Mouse (Mus musculus) liver, embryonic 14.5 days (tissue): Measurements from ENCODE around the gene Ddx41. TPM values are rescaled to one million over a fixed set of nuclear protein-coding genes. Genes with fewer than 3 reads are reported as not detected.
A peak's percentile ranks its signal among the peaks of the same experiment; 100 is the strongest.

Experiments
- ATAC-seq: fragments of 200-750 bp; cut with Nextera tagmentation; 2 replicates; pipeline ENCODE4 v1.8.0; 2017; ENCODE audit warnings: moderate number of reproducible peaks, mild to moderate bottlenecking, moderate library complexity; ENCODE audit not compliant: insufficient read depth
- DNase-seq, 3 experiments: peaks; one replicate each; pipeline ENCODE4 v3.0.0-alpha.2; 2012 to 2013; ENCODE audit warnings: low read depth in 3 of 3, low spot score in 3 of 3
- H3K27ac ChIP-seq: fragments of 300-500 bp; sonication (generic); 2 replicates; pipeline ENCODE4 v1.5.1; 2014; ENCODE audit warnings: moderate library complexity, mild to moderate bottlenecking, control low read depth, inconsistent platforms
- H3K27me3 ChIP-seq: fragments of 300-500 bp; sonication (generic); 2 replicates; pipeline ENCODE4 v1.6.1; 2014; ENCODE audit warnings: mild to moderate bottlenecking, low read length, moderate library complexity; ENCODE audit not compliant: control insufficient read depth, insufficient read depth
- H3K36me3 ChIP-seq: fragments of 300-500 bp; sonication (generic); replicated peaks from 2 replicates; pipeline ENCODE4 v1.6.1; 2014; ENCODE audit warnings: low read depth; ENCODE audit not compliant: control insufficient read depth, insufficient read depth
- H3K4me1 ChIP-seq, 2 experiments: fragments of 200-500 bp in 1 of 2; fragments of 300-500 bp in 1 of 2; sonication (generic) in 1 of 2; replicated peaks; 2 replicates each; pipeline ENCODE4 v1.6.1; 2012 to 2014; ENCODE audit warnings: antibody characterized with exemption in 1 of 2, inconsistent platforms in 1 of 2, low read length in 1 of 2; ENCODE audit not compliant: control insufficient read depth in 2 of 2, insufficient read depth in 2 of 2
- H3K4me2 ChIP-seq: fragments of 300-500 bp; sonication (generic); 2 replicates; pipeline ENCODE4 v1.6.1; 2014; ENCODE audit warnings: low read depth, mild to moderate bottlenecking, control low read depth, moderate library complexity
- H3K4me3 ChIP-seq, 2 experiments: fragments of 200-500 bp in 1 of 2; fragments of 300-500 bp in 1 of 2; sonication (generic) in 1 of 2; 2 replicates each; pipeline ENCODE4 v1.5.1; 2012 to 2014; ENCODE audit warnings: low read depth in 2 of 2, low read length in 2 of 2, mild to moderate bottlenecking in 2 of 2, control low read depth in 1 of 2, inconsistent platforms in 1 of 2, moderate library complexity in 1 of 2; ENCODE audit not compliant: insufficient read depth in 1 of 2
- H3K9ac ChIP-seq: fragments of 300-500 bp; sonication (generic); replicated peaks from 2 replicates; pipeline ENCODE4 v1.6.1; 2014; ENCODE audit warnings: mild to moderate bottlenecking, control low read depth, moderate library complexity
- H3K9me3 ChIP-seq: fragments of 300-500 bp; sonication (generic); 2 replicates; pipeline ENCODE4 v1.6.1; 2016; ENCODE audit warnings: low read length, mixed read lengths; ENCODE audit not compliant: control insufficient read depth
- CTCF ChIP-seq: IDR thresholded peaks from 2 replicates; pipeline ENCODE4 v1.5.1; 2016; ENCODE audit warnings: antibody characterized with exemption, low read depth, control low read depth
- EP300 ChIP-seq: IDR thresholded peaks from 2 replicates; pipeline ENCODE4 v1.6.1; 2016; ENCODE audit warnings: antibody characterized with exemption, low read depth
- WGBS: fragments of 180-500 bp; shearing (Covaris S2); extraction: QIAGEN DNeasy Blood & Tissue Kit; methylation state at CpG from one replicate; pipeline ENCODE4 v1.1.7; 2014; ENCODE audit not compliant: insufficient replicate concordance; 5-methylcytosine and 5-hydroxymethylcytosine counted together
- polyA plus RNA-seq, 2 experiments: library from polyadenylated mRNA; depleted of rRNA in 1 of 2; stranded (reverse) in 1 of 2; unstranded in 1 of 2; fragments of >200 nt; fragmentation: Nextera tagmentation in 1 of 2; extraction: Ambion mirVana in 1 of 2; gene quantifications; 2 replicates each; pipeline versions ENCODE4 v1.2.1 to v1.2.3; 2012 to 2014

Ddx41 gene
- polyA plus RNA-seq, 2 experiments, result 23.6 to 29.4 TPM

DNA sequence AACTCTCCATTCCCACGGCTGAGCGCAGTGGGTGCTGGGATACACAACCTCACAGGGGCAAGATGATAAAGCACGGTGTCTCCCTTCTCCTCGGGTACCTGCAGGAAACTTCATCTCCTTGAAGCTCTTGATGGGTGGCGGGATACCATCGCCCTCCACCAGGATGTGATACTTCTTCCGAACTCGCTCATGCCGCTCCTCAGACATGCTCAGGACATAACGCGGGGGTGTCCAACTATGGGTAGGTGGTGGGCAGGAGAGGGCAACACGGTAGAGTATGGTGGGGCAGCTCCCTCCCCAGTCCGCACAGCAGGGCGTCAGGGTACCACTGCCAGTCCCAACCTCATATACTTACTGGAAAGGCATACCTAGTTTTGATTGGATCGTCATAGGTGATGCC is 1.3 kb downstream of the Ddx41 start:
- Histone ChIP-seq H3K36me3 (peaks cover 12% of the 10 kb centered on the region), H3K4me3 (peak overlapping the region; percentile 74 to 98), H3K4me1 (peaks cover 7 to 8% of the 10 kb centered on the region in 2 experiments; a peak in 1 of 4 replicates), H3K9ac (peak overlapping the region; percentile 76; the same call in 1 of the 2 replicates), H3K9me3 (no peaks in the 10 kb centered on the region), H3K27ac (no peak overlapping the region), H3K4me2 (peak overlapping the region; percentile 96), H3K27me3 (no peaks in the 10 kb centered on the region)
- WGBS, result 86% methylated on average over 15 of the region's 15 CpGs
- ATAC-seq (no peak), DNase-seq (no peak)
- TF ChIP-seq EP300, result no peak
- TF ChIP-seq CTCF, result no peak

GRCm38 (mm10) chr13:55529198-55529915 is 7.1 kb downstream of the Ddx41 start, which contains the start of gene Dok3:
Gene Dok3, minus strand, starts transcription at chr13:55529296.
- Histone ChIP-seq H3K27ac (no peak within 1 kb of the TSS), H3K36me3 (peaks cover 7% of the 10 kb centered on the region), H3K9ac (no peak within 1 kb of the TSS), H3K4me1 (peaks cover 0 to 19% of the 10 kb centered on the region in 2 experiments; a peak in 2 of 4 replicates), H3K4me2 (no peak within 1 kb of the TSS; the same call in 1 of the 2 replicates), H3K4me3 (0 out of 4 replicates have a peak within 1 kb of the TSS, but pooled peaks of 1 of the 2 experiments have one; percentile 19), H3K9me3 (no peaks in the 10 kb centered on the region), H3K27me3 (no peaks in the 10 kb centered on the region)
- TF ChIP-seq CTCF, result no peak
- TF ChIP-seq EP300, result no peak
- no peak for ATAC-seq
- no peak for DNase-seq
- 40% methylated on average over 8 of the region's 8 CpGs for WGBS

DNA sequence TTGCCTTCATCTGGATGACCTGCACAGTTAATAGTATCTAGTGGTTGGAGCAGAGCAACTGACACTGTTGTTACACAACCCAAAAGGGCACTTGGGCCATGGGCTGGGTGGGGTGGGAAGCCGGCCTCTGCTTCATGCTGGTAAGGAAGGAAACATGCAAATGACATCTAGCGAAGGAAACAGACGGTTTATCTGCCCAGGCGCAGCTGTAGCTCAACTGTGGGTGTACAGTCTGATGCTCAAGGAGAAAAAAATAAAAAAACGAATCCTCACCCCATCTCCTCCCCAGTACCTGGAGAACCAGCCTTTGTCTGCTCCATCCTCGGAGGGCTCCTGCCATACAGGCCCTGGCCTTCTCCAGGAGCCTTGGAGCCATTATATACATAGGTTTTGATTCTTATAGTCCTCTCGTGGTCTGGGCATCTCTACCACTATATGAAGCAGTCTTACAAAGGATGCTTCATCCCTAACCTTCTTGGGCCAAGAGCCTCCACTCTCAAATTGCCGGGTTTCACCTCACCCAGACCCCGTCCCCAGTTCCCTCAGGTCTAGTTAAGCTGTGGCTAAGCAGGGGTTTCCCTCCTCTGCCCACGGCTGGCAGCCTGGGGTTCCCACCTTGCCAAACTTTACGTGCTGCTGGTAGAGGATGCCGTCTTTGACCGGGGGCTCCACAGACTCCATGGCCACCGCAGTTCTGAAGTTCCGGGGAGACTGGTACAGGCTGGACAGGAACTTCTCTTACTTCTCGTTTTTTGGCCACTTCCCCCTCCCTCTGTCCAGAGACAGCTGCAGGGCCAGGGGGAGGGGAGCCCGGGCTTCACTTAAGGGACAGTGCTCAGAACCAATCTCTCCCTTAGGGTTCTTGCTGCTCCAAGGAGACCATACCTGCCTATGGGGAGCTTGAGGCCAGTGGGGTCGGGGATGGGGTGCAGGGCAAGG is 8.4 kb downstream of the Ddx41 start:
- H3K4me2 ChIP-seq, result no peak overlapping the region; the same call in 1 of the 2 replicates
- WGBS, result 16% methylated on average over 18 of the region's 18 CpGs
- no peak overlapping the region for H3K9ac ChIP-seq
- ATAC-seq (peak; percentile 64), DNase-seq (no peak)
- no peaks in the 10 kb centered on the region for H3K27me3 ChIP-seq
- H3K4me3 ChIP-seq, result 0 out of 4 replicates have a peak overlapping the region, but pooled peaks of 1 of the 2 experiments have one; percentile 19
- peaks cover 7% of the 10 kb centered on the region for H3K36me3 ChIP-seq
- H3K27ac ChIP-seq, result no peak overlapping the region
- no peaks in the 10 kb centered on the region for H3K9me3 ChIP-seq
- H3K4me1 ChIP-seq, result peaks cover 0 to 19% of the 10 kb centered on the region in 2 experiments; a peak in 2 of 4 replicates
- no peak for TF ChIP-seq CTCF
- TF ChIP-seq EP300, result peak; percentile 65

- Histone ChIP-seq H3K9me3 (no peaks in the 10 kb centered on the region), H3K9ac (no peak overlapping the region), H3K36me3 (peaks cover 7% of the 10 kb centered on the region), H3K4me2 (no peak overlapping the region; the same call in 1 of the 2 replicates), H3K27ac (no peak overlapping the region), H3K4me1 (peaks cover 0 to 19% of the 10 kb centered on the region in 2 experiments; a peak in 2 of 4 replicates), H3K4me3 (no peak overlapping the region), H3K27me3 (no peaks in the 10 kb centered on the region)
- TF ChIP-seq CTCF (no peak), EP300 (no peak)
- WGBS, result 71% methylated on average over 16 of the region's 16 CpGs
- DNase-seq (no peak), ATAC-seq (no peak)
Observed at GRCm38 (mm10) chr13:55527212-55527611, 9.2 kb downstream of the Ddx41 start.
